Mouse (Mus musculus) layer of hippocampus, adult 9-10 months (tissue): ENCODE measurements around the gene Ctf1.
"Not testable (repeated sequence)": the region's sequence is repeated elsewhere in the genome, so short reads cannot be mapped to it uniquely, and the experiment has no call there.

ENCODE experiments used
- DNase-seq: peaks from one replicate; pipeline ENCODE4 v3.0.0; 2022; ENCODE audit warnings: low spot score

Gene Ctf1

DNA sequence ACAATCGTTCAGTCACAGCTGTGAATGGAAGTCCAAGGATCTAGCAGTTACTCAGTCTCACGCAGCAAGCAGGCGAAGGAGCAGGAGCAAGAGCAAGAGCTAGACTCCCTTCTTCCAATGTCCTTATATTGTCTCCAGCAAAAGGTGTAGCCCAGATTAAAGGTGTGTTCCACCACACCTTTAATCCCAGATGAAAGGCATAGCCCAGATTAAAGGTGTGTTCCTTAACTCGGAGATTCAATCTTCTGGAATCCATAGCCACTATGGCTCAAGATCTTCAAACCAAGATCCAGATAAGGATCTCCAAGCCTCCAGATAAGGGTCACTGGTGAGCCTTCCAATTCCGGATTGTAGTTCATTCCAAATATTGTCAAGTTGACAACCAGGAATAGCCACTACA lies 19.5 kb downstream of the Ctf1 start, which contains the start of gene Ctf2:
Gene Ctf2 (minus strand): TSS at position 101 of the 400 bp plus-strand sequence.
- not testable (repeated sequence) for DNase-seq

GRCm38 (mm10) chr7:127744366-127745045 lies 32.0 kb downstream of the Ctf1 start, which contains the start of gene Fbxl19:
Gene Fbxl19 (plus strand): TSS chr7:127744543.
- DNase-seq, result peak; percentile 62

DNA sequence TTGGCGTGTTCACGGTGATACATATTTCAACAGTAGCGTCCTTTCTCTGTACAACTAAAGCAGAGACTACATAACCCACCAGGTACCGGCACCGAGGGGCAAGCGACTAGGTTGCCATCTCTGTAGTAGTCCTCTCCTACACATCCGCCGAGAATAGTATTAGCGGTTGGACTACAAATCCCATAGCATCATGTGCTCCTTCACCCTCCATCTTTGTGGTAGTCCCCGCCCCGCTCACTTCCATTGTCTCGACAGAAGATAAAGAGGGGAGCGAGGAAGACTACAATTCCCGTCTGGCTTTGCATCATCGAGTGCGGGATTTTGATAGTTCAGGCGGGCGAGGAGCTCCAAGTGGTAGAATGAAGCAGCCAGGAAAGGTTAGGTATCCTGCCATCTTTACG lies 32.7 kb downstream of the Ctf1 start:
- DNase-seq, result peak; percentile 97

GRCm38 (mm10) chr7:127745652-127746493 lies 33.3 kb downstream of the Ctf1 start:
- peak; percentile 97 for DNase-seq

- DNase-seq, result no peak
Observed at GRCm38 (mm10) chr7:127746494-127747491, 34.3 kb downstream of the Ctf1 start.

DNA sequence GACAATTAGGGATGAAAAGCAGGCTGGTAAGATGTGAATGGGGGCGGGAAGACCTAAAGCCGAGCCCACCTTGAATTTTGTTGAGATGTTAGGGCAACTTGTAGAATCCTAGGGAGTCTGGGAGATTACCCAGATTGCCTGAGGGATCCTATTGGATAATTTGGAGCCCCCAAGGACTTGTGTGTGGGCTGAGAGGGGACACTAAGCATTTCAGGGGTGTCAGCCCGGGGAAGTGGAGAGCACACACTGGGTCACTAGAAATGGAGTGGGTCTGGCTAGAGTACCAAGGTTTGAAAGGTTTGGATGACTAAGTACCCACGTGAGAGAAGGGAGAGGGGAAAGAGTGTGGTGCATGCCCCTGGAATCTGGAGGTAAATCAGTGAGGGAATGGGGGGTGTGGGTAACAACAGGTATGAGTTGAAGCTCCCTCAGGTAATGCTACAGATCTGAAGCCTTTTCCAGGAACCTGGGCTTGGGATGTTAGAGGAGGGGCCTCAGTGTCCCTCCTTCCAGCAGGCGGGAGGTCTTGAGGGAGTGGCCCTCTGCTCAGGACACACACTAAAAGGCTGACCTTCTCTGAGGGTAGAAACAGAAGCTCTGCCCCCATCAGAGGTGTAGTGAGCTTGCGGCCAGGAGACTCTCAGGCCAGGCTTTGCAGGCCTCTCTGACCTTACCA lies 35.2 kb downstream of the Ctf1 start:
- DNase-seq, result no peak

GRCm38 (mm10) chr7:127748235-127748560 lies 35.7 kb downstream of the Ctf1 start:
- no peak for DNase-seq

GRCm38 (mm10) chr7:127750131-127751127 lies 37.9 kb downstream of the Ctf1 start:
- no peak for DNase-seq

- DNase-seq, result no peak
Observed at GRCm38 (mm10) chr7:127751619-127752018, 39.1 kb downstream of the Ctf1 start.

- DNase-seq, result no peak
Observed at GRCm38 (mm10) chr7:127752069-127752468, 39.5 kb downstream of the Ctf1 start.

GRCm38 (mm10) chr7:127753158-127753557 lies 40.6 kb downstream of the Ctf1 start:
- no peak for DNase-seq

GRCm38 (mm10) chr7:127753741-127754140 lies 41.2 kb downstream of the Ctf1 start:
- no peak for DNase-seq

DNA sequence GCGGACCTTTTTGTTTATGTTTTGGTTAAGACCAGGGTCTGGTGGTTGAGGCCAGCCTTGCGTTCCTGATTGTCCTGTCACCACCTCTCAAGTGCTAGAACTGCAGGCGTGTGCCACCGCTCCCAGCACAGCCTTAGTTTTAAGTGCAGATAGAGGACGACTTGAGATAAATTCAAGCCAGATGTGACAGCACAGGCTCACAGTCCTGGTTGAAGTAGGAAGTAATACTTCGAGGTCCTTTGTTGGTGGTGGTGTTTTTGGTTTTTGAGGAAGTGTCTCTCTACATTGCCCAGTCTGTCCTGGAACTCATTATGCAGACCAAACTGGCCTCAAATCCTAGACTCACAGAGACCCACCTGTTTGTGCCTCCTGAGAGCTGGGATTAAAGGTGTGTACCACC lies 47.2 kb downstream of the Ctf1 start:
- no peak for DNase-seq

GRCm38 (mm10) chr7:127760478-127760877 lies 47.9 kb downstream of the Ctf1 start:
- DNase-seq, result no peak

DNA sequence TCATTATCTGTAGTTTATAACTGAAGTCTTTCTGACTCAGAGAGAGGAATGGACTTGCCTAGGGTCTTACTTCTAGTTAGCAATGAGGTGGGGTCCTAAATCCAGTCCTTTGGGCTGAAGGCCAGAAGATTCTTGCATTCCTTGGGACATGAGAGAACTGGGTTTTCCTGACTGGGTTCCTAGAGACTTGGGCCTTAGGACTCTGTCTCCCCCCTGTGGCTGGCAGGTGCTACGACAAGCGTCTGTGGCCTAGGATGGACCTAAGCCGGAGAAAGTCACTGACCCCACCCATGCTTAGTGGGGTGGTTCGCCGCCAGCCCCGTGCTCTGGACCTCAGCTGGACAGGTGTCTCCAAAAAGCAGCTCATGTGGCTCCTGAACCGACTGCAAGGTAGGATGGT lies 48.5 kb downstream of the Ctf1 start:
- DNase-seq, result no peak

GRCm38 (mm10) chr7:127763642-127764041 lies 51.1 kb downstream of the Ctf1 start:
- no peak for DNase-seq

GRCm38 (mm10) chr7:127765756-127766155 lies 53.2 kb downstream of the Ctf1 start:
- DNase-seq, result no peak

- no peak for DNase-seq
Observed at GRCm38 (mm10) chr7:127766851-127767609, 54.5 kb downstream of the Ctf1 start.
